Mouse (Mus musculus): ENCODE results near the gene Olfr665.
"Not testable (repeated sequence)": the region's sequence is repeated elsewhere in the genome, so short reads cannot be mapped to it uniquely, and the experiment has no call there.

The Olfr665 gene

GRCm38 (mm10) chr7:104877731-104878130 is at the start of gene Olfr665:
TSS of gene Olfr665 (plus strand) at chr7:104878031.
- no peak for DNase-seq (ENCODE audit: low spot score in 2 of 2)

- DNase-seq (ENCODE audit: low spot score in 2 of 2): no peak
Measured at GRCm38 (mm10) chr7:104842503-104842902, 35.3 kb upstream of the Olfr665 start, which contains the start of gene Usp17lb. TSS of gene Usp17lb (minus strand) at chr7:104842603.

GRCm38 (mm10) chr7:104843731-104844287 is 34.0 kb upstream of the Olfr665 start:
- DNase-seq (ENCODE audit: low spot score in 2 of 2): no peak

- not testable (repeated sequence) for DNase-seq (ENCODE audit: low spot score in 2 of 2)
Measured at GRCm38 (mm10) chr7:104851546-104851945, 26.3 kb upstream of the Olfr665 start.

- DNase-seq (ENCODE audit: low spot score in 2 of 2): no peak
Measured at GRCm38 (mm10) chr7:104855248-104855750, 22.5 kb upstream of the Olfr665 start.

- not testable (repeated sequence) for DNase-seq (ENCODE audit: low spot score in 2 of 2)
Measured at GRCm38 (mm10) chr7:104856709-104857108, 21.1 kb upstream of the Olfr665 start, which contains the start of gene Usp17la. TSS of gene Usp17la (plus strand) at chr7:104857009.

GRCm38 (mm10) chr7:104857683-104858082 is 20.1 kb upstream of the Olfr665 start:
- DNase-seq (ENCODE audit: low spot score in 2 of 2): no peak

- no peak for DNase-seq (ENCODE audit: low spot score in 2 of 2)
Measured at GRCm38 (mm10) chr7:104861381-104861780, 16.4 kb upstream of the Olfr665 start.

- DNase-seq (ENCODE audit: low spot score in 2 of 2): no peak
Measured at GRCm38 (mm10) chr7:104895852-104896251, 18.0 kb downstream of the Olfr665 start, which contains the start of gene Olfr666. TSS of gene Olfr666 (minus strand) at chr7:104895952.

- no peak for DNase-seq (ENCODE audit: low spot score in 2 of 2)
Measured at GRCm38 (mm10) chr7:104921382-104921781, 43.6 kb downstream of the Olfr665 start, which contains the start of gene Olfr667. TSS of gene Olfr667 (minus strand) at chr7:104921482.

GRCm38 (mm10) chr7:104927957-104928356 is 50.1 kb downstream of the Olfr665 start, which contains the start of gene Olfr668:
TSS of gene Olfr668 (minus strand) at chr7:104928057.
- DNase-seq (ENCODE audit: low spot score in 2 of 2): no peak
